Mouse (Mus musculus) embryo, embryonic 10.5 days (tissue): ENCODE results near the gene AI854703.

Experiments
- DNase-seq: peaks from one replicate; pipeline ENCODE4 v3.0.0-alpha.2; 2015; ENCODE audit warnings: low spot score

Gene AI854703

GRCm38 (mm10) chr6:48658721-48659120 lies 32.2 kb downstream of the AI854703 start:
- no peak for DNase-seq

- no peak for DNase-seq
Observed at GRCm38 (mm10) chr6:48664750-48665149, 38.2 kb downstream of the AI854703 start.

- DNase-seq = no peak
Observed at GRCm38 (mm10) chr6:48665471-48665870, 38.9 kb downstream of the AI854703 start.

- DNase-seq = no peak
Observed at GRCm38 (mm10) chr6:48666159-48666586, 39.6 kb downstream of the AI854703 start.

GRCm38 (mm10) chr6:48668022-48668421 lies 41.5 kb downstream of the AI854703 start:
- DNase-seq = no peak

- DNase-seq = no peak
Observed at GRCm38 (mm10) chr6:48669446-48669969, 42.9 kb downstream of the AI854703 start.

GRCm38 (mm10) chr6:48674291-48675058 lies 47.9 kb downstream of the AI854703 start:
- DNase-seq = no peak

GRCm38 (mm10) chr6:48675400-48675930 lies 48.9 kb downstream of the AI854703 start:
- no peak for DNase-seq

GRCm38 (mm10) chr6:48675931-48676859 lies 49.6 kb downstream of the AI854703 start, which contains the start of gene Gimap9:
Gimap9 (plus strand) TSS chr6:48676129.
- DNase-seq = peak; percentile 36

GRCm38 (mm10) chr6:48676860-48677415 lies 50.4 kb downstream of the AI854703 start:
- DNase-seq = no peak

GRCm38 (mm10) chr6:48677492-48678345 lies 51.2 kb downstream of the AI854703 start:
- DNase-seq = no peak

GRCm38 (mm10) chr6:48678391-48678790 lies 51.8 kb downstream of the AI854703 start:
- no peak for DNase-seq

GRCm38 (mm10) chr6:48679701-48680100 lies 53.1 kb downstream of the AI854703 start:
- no peak for DNase-seq

GRCm38 (mm10) chr6:48680421-48680820 lies 53.9 kb downstream of the AI854703 start:
- no peak for DNase-seq

- no peak for DNase-seq
Observed at GRCm38 (mm10) chr6:48681472-48682090, 55.0 kb downstream of the AI854703 start.

- DNase-seq = no peak
Observed at GRCm38 (mm10) chr6:48682271-48682670, 55.7 kb downstream of the AI854703 start.
